ENCODE assay signal across 22 mouse cellular contexts in the genomic region with DNA sequence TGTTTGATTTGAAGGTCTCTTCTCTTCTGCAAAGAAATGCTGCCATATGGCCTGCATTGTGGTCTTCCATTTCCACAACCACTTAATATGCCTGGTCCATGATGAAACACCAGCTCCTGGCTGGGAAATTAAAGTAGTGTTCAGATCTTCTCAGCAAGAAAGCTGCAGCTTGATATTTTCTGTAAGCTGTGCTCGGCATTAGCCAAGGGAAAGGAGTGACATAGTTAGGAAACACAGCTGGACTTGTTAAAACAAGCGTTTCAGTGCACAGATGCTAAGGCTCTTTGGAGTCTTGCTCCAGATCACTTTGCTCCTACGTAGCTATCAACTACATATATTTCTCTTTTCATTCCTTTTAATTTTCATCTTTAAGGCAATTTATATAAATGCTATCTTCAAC.
"Had no signal": no experiment of that assay in that cellular context is flagged by ENCODE, and none has a peak within 500 bp of the region (broad histone marks: within the 10 kb centered on the region; RNA-seq: fewer than 3 reads in every experiment).

No protein-coding gene starts in this region.

- H3K9ac ChIP-seq: liver, embryonic 13.5 days; midbrain, embryonic 13.5 days; neural tube, embryonic 13.5 days; stomach, embryonic 15.5 days had no signal

- H3K4me1 ChIP-seq: liver, embryonic 13.5 days; megakaryocyte, embryonic 14.5 days; midbrain, embryonic 10.5 days; midbrain, embryonic 13.5 days; neural tube, embryonic 13.5 days; stomach, embryonic 15.5 days had no signal

- H3K9me3 ChIP-seq: liver, embryonic 13.5 days; megakaryocyte, embryonic 14.5 days; midbrain, embryonic 10.5 days; midbrain, embryonic 13.5 days; neural tube, embryonic 13.5 days; stomach, embryonic 15.5 days had no signal

- H3K4me3 ChIP-seq: left cerebral cortex, adult 2 months; liver, embryonic 13.5 days; megakaryocyte, embryonic 14.5 days; midbrain, embryonic 10.5 days; midbrain, embryonic 13.5 days; myocyte; neural tube, embryonic 13.5 days; stomach, embryonic 15.5 days had no signal

- H3K27me3 ChIP-seq: liver, embryonic 13.5 days; megakaryocyte, embryonic 14.5 days; midbrain, embryonic 13.5 days; neural tube, embryonic 13.5 days; stomach, embryonic 15.5 days had no signal

- ATAC-seq: intestine, embryonic 16.5 days; midbrain, embryonic 13.5 days; midbrain, embryonic 16.5 days had no signal

- H3K27ac ChIP-seq: left cerebral cortex, adult 2 months; liver, embryonic 13.5 days; midbrain, embryonic 10.5 days; midbrain, embryonic 13.5 days; neural tube, embryonic 13.5 days; stomach, embryonic 15.5 days had no signal

- DNase-seq: kidney, adult 18-20 months; kidney, adult 9 months; kidney, postnatal 14 days; kidney, postnatal 4 days; layer of hippocampus, adult 9-11 months; layer of hippocampus, postnatal 36 days; liver, embryonic 13.5 days; lung, postnatal 14 days; retina, postnatal 1 day; right cerebral cortex, postnatal 25 days; spleen, adult 18-20 months; thymus, adult 18-20 months; thymus, postnatal 36 days had no signal

- H3K4me2 ChIP-seq: liver, embryonic 13.5 days; midbrain, embryonic 13.5 days; neural tube, embryonic 13.5 days; stomach, embryonic 15.5 days had no signal

- H3K36me3 ChIP-seq: liver, embryonic 13.5 days; midbrain, embryonic 10.5 days; midbrain, embryonic 13.5 days; neural tube, embryonic 13.5 days; stomach, embryonic 15.5 days had no signal
